Mouse (Mus musculus) thymus, adult 18-20 months (tissue): Measurements from ENCODE around the gene Supt4a.

Experiments
- DNase-seq, 2 experiments: peaks; one replicate each; pipeline ENCODE4 v3.0.0; 2022; ENCODE audit warnings: mixed read lengths in 2 of 2

Gene Supt4a

DNA sequence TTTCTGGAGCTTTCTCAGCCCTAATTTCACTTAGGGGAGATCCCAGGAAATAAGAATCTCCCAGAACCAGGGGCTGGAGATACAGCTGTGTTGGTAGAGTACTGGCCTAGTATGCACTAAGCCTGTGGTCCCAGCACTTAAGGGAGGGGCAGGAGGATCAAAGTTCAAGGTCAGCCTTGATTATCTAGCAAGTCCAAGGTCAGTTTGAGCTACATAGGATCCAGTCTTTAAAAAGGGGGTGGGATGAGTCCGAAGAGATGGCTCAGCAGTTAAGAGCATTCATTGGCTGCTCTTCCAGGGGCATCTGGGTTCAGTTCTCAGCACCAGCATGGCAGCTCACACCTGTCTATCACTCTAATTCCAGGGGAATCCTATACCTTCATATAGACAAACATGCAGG, 15.0 kb downstream of the Supt4a start:
- no peak for DNase-seq

DNA sequence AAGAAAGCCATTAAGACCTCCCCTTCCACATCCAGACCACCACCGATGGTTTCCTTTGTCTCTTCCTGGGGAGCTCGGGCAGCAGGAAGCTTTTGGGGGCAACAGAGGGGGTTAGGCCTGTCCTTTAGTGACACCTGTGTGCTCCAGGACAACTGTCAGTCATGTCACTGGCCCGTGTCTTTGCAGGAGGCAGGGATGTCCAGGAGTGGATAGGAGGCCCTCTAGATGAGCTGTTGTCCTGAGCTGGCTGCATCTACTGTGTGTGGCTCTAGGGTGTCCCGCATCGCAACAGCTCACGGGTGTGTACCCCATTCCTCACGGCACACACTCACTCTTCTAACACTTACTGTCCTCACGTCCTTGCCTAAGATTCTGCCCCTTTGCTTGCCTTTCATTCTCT, 15.9 kb downstream of the Supt4a start:
- DNase-seq: peak in 1 of 2 experiments; percentile 42

DNA sequence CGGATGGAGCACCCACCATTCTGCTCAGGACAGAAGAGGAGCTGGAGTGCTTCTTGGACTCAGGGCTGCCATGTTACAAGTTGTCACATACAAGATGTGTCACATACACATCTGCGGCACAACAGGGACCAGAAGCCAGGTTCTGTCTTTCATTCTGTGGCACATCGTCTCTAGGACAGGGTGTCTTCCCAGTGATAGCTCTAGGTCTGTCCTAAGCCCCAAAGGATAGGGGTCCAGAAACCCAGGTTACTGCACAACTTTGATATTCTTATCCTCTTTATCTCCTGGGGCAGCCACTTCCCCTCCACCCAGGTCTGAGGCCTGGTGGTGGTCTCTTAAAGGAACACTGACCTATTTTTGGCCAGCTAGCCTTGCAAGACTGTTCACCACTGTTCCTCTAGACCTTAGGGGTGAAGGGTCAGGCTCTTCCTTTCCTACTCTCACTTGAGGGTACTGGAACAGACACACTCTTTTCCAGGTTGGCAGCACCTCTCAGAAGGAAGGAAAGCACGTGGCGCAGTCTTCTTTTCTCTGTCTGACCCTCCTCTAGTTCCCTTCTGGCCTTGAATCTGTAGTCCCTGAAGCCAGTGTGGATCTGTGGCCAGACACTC, 16.6 kb downstream of the Supt4a start:
- DNase-seq: peak in 1 of 2 experiments; percentile 40

DNA sequence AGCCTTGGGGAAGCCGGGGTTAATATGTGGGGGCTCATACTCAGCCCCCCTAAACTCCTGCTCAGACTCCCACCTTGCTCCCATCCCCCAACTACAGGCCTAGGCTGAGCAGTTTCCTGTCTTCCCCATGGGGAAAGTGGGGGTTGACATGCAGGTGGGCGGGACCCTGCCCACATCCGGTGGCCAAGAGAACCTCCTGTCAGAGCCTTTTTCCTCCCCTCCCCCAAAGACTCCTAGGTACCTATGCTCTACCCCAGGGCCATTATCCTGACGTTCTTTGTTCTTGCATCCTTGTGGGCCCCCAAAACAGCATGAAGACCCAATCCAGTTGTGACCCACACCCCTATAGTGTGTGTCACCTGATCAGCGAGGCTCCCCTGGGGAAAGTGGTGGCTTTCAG, 17.3 kb downstream of the Supt4a start:
- peak; percentile 91 to 95 for DNase-seq

DNA sequence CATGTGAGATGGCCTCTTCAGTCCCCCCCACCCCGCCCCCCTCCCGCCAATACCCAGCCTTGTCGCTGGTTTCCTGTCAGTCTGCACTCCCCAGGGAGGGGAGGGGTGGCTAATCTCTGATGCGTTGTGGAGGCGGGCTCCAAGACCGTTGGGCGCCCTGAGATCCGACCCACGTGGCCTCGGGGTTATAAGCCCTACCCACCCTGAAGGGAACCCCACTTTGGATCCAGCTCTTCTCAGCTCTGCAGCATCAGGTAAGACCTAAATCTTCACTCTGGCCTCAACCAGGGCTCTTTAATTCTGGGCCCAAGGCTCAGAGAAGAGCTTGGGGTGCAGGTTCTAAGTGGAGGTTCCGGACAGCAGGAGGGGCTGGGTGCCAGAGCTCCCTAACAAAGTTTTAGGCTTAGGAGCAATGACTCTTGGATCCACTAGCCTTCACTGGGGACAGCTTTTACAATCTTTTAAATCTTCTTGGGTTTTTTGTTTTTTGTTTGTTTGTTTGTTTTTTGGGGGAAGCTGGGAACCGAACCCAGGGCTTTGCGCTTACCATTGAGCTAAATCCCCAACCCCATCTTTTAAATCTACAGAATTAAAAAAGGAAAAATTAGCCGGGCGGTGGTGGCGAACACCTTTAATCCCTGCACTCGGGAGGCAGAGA, 18.1 kb downstream of the Supt4a start:
- DNase-seq: peak; percentile 96 to 99

DNA sequence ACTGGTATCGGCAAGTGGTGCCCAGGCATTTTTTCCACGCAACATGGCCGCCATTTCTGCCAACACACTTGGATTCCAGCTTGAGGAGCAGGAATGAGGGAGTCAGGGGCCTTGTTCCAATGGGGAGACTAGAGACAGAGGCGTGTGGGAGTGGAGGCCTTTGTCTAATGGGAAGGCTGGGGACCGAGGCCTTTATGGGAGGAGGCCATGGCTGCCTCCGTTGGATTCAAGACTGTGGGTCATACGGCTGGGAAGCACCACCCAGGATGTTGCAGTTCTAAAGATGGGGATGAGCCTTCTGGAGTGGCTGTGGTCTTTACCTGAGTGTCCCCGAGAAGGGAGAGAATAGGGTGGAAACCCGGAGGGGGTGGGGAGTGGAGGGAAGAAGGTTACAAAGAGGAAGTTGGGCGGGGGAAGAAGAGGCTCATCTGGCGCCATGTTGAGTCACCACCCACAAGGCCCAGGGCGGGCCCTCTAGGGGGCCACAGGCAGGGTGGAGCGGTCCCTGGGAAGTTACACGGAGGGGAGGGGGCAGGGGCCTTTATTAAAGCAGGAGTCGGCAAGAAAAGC, 19.0 kb downstream of the Supt4a start:
- DNase-seq: peak; percentile 75 to 87

DNA sequence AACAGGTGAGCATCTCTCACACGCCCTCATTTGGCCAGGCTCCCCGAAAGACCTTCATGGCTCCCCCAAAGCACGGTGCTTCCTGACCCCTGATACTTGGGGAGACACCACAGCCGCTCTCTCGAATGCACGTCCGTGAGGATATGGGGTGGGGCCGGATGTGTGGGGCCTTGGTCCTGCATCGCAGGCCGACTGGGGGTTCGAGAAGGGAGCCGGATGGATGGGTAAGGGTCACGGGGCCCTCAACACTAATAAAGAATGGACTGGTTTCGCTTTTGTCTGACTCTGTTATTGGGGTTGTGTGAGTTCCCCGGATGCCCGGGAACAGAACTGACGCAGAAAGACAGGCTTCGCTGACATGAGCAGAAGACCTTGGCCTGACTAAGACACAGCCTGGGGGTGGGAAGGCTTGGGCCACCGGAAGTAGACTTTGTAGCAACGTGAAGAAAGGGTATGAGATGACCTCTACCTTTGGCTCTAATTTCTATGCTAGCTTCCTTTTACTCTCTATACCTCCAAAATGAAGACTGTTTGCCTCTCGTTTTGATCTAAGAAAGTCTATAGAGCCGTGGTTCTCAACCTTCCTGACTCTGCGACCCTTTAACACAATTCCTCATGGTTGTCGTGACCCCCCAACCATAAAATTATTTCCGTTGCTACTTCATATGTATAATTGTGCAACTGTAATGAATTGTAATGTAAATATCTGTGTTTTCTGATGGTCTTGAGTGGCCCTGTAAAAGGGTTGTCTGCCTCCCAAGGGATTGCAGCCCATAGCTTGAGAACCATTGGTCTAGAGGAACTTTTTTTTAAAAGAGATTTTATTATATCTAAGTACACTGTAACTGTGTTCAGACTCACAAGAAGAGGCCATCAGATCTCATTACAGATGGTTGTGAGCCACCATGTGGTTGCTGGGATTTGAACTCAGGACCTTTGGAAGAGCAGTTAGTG, 19.9 kb downstream of the Supt4a start:
- DNase-seq: peak in 1 of 2 experiments; percentile 69

DNA sequence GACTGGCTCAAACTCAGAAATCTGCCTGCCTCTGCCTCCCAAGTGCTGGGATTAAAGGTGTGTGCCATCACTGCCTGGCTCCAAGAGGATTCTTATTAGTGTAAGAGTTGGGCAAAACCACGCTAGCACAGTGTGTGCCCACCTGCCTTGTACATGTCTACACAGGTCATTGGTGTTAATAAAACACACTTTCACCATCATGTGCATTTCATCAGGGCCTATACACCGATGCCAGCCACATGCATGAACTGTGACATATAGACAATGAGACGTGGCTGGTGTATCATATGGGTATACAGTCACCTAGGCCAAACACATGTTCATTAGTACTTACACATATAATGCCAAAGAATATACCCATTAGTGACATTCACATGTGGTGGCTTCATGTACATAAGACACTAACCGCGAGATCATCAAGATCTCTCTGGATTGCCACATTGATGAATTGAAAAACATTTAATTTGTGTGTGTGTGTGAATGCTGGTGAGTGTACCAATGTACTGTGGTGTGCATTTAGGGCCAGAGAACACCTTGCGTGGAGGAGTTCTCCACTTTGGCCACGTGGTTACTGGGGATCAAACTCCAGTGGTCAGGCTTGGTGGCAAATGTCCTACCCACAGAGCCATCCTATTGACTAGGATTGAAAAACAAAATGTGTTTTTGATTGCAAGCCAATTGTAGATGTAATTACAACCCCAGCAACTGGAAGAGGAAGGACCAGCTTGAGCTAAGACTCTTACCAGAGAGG, 21.0 kb downstream of the Supt4a start:
- DNase-seq: peak in 1 of 2 experiments; percentile 10

DNA sequence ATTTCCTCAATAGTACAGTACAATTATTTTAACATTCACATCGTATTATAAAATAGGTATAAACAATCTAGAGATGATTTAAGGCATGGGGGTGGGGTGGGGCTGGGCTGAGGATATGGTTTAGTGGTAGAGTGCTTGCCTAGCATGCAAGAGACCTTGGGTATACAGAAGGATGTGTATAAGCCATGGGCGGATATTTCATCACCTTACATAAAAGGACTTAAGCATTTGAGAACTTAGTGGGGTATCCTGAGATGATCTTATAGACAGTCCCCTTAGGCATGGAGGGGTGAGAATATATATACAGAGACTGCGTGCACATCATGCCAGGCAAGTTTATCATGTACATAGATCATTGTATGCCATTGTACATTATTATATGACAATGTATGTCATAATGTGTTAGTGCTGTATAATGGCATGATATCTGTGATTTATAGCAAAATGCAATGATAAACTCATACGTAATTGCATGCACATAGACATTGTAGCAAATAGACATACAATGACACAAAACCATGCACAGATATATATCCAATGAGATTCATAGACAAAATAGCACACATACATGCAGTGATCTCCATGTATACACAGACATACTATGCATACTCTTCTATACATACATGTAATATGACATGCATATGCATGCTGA, 21.7 kb downstream of the Supt4a start:
- peak in 1 of 2 experiments; percentile 7 for DNase-seq

DNA sequence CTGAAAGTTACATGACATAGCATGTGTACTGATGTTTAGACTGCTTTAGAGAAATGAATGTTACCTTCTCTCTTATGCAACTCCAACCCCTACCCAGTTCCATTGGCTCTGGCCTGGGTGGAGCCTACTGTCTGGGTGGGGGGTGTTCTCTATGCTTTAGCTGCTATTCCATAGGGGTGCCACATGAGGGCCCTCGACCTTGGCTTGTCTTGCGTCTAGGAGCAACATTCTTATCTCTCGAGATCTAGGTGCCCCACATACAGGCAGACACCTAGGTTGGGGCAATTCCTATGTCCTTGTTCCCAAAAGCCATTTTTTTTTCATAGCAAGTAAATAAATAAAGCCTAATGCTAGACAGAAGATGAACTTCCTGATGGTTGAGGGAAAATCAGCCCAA, 22.3 kb downstream of the Supt4a start:
- peak; percentile 65 to 82 for DNase-seq

DNA sequence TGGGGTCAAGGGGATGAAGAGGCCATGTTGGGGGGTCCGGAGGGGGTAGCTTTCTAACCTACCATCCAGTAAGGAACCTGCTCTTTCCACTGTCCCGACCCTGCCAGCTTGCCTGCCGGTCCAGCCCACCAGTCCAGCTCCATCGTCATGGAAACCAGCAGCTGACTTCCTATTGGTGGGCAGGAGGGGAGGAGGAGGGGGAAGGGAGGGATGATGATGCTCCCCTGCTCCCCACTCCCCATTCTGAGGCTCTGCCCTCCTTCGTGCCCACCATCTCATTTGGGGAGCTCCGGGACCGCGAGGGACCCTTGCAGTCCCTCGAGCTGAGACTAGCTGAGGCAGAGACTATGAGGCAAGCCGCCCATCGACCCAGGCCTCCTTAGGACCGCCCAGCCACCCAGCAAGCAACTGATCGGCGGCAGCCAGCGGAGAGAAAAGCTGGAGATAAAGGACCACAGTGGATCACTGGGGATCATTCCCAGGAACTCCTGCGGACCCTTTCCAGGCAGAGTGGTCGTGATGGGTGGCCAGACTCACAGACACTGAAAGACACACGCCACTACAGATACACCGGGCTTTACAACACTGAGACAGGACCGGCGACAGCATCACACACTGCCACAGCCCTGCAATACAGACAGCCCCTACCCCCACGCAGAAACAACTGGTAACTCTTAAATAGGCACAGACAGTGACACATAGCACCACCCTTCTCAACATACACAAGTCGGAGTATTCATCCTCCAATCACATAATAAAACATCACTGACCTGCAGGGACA, 23.1 kb downstream of the Supt4a start, which contains the start of gene Tspoap1:
Gene Tspoap1 (plus strand): TSS at position 241 of the 781 bp plus-strand sequence.
- DNase-seq: peak in 1 of 2 experiments; percentile 52

DNA sequence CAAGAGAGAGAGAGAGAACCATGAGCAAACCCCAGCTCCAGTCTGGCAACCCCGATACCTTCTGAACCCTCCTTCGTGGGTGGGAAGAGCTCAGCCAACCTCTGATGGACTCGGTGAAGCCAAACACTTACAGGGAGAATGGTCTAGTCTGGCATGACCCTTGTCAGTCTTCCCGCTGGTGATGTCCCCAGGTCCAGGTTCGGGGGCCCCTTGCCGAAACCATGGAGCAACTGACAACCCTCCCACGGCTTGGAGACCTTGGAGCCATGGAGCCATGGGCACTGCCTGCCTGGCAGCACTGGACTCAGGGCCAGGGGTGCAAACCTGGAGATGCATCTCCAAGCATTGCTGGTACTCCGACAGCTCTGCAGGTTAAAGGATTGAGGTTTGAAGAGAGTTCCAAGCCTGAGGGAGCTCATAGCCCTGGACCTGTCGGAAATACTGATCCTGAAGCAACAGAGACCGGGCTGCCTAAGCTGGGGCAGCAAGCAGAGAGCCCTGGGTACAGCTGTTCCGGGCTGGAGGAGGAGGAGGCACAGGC, 23.9 kb downstream of the Supt4a start:
- no peak for DNase-seq

DNA sequence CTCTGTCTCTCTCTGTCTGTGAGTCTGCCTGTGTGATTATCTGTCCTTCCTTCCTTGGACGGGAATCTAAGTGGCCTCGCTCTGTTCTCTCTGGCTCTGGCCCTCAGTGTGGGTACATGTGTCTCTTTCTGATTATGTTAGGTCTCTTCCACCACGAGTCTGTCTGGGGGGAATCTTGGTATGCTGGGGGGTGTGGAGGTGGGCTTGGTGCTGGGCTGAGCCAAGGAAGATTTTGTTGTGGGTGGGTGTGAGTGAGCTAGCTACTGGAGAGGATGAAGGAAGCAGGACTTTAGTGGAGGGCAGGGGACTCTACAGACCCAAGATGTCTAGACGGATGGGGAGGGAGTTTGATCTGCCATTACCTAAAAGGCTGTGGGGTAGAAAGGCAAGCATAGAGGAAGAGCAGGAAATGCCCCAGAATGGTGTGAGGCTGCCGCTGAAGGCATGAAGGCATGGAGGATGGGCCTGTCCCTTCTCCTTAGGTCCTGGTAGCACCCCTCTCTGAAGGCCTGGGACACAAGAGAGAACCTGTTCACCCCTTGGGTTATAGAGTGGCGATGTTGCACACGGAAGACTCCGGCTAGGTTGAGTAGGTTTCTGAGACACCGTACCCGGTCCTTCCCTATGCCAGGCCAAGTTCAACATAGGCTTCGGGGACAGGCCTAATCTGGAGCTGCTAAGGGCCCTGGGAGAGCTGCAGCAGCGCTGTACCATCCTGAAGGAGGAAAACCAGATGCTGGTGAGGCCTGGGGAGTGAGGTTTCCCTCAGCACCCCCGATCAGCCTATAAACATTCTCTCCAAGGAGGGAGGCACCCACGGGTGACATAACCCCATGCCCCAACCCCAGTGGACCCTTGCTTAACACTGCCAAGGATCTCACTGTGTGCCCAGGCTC, 24.7 kb downstream of the Supt4a start:
- DNase-seq: no peak

DNA sequence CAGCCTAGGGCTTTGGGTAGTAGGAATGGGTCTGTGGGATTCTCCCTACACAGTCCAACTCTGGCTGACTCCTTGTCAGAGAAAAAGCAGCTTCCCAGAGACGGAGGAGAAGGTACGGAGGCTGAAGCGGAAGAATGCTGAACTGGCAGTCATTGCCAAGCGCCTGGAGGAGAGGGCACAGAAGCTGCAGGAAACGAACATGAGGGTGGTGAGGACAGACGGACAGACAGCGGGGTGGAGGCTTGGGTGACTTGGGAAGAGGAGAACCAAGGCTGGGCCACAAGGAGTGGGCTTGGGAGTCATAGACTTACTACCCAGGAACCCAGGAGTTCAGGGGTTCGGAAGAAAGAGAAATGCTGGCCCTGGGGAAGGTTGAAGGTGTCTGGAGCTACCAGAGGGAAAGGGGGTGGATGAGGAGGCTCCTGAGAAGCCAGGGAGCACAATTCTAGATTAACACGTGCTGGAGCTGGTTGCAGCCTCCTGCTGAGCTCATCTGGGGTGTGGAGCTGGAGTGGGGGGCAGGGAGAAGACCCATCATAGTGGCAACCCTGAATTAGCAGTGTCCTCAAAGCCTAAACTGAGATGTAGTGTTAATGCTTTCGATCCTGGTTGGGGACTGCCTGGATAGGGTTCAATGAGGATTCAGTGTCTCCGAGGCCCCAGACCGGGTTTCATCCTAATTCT, 25.5 kb downstream of the Supt4a start:
- DNase-seq: no peak

DNA sequence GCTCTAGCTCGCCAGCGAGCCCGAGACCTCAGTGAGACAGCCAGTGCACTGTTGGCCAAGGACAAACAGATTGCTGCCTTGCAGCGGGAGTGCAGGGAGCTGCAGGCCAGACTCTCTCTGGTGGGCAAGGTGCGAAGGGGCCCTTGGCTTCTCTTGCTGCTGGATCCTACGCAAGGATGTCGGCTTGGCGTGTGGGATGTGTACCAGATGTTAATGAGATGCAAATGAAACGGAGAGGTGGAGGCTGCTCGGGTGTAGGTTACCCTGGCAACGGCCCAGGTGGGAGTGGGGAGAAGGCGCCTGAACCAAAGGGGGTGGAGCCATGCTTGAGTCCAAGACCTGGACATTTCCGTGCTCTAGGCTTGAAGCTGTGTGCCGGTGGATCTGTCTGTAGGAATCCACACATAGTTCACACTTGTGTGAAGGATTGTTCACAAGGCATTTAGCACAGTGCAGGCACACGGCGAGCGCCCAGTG, 26.2 kb downstream of the Supt4a start:
- DNase-seq: no peak

DNA sequence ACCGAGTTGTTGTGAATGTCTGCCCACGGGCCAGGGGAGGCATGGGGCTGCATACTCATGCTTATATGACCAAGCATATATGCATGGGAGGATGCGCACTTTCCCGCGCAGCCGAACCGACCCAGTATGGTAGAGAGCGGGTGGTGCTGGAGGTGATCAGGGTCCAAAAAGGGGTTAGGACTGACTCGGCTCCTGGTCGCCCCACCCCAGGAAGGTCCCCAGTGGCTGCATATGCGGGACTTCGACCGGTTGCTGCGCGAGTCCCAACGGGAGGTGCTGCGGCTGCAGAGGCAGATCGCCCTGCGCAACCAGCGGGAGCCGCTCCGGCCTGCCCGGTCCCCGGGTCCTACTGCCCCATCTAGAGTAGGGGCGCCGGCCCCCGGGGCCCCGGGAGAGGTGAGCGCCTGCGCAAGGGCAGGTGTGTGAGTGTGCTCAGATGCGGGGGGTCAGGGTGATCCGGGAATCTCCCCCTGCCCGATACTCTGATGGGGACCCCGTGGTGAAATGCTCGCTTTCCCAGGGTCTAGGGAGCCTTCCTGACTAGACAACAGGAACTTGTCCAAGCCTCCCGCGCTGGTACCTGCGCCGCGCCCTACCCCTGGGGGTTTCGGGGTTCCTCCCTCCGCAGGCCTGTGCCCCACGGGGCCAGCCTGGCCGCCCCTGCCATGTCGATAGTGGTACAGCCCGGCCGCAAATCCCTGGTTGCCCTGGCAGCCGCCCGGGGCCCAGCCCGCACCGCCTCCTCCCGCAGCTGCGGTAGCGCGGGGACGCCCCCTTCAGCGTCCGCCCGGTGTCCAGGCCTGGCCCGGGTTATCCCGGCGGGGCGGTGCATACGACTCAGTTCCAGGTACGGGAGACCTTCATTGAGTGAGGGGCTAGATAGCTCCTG, 26.9 kb downstream of the Supt4a start:
- no peak for DNase-seq

DNA sequence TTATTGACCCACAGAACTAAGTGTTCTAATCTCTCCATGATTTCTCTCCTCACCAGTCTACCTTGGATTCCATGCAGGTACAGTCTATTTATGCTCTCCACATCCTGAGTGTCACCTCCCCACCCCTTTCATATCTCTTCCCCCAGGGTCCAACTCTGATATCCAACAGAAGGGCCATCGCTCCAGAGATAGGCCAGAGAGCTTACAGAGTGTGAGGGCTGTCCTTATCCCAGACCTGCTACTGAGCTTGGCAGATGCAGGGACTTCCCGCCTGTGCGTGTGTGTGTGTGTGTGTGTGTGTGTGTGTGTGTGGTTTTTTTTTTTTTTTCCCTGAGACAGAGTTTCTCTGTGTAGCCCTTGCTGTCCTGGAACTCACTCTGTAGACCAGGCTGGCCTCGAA, 31.4 kb downstream of the Supt4a start:
- DNase-seq: no peak

DNA sequence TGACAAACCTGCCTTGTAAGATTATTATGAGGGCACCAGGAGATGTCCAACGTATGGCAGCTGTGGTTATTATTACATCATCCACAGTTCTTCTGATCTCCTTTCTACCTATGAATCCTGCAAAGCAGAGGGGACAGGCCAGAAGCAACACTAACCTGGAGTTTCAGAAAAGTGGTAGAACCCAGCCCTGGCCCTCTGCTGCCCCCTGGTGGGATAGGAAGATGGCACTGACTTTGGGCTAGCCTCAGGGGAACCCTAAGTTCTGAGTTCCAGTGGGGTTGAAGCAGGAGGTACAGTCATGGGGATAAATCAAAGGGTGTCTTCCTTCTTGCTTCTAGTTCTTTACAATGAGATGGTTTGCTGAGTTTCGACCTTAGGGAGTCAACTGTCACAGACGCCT, 33.6 kb downstream of the Supt4a start:
- DNase-seq: peak; percentile 48 to 60
